Mouse (Mus musculus): ENCODE data around the gene Izumo1. TPM values are rescaled to one million over a fixed set of nuclear protein-coding genes. Genes with fewer than 3 reads are reported as not detected.
"Not testable (repeated sequence)": the region's sequence is repeated elsewhere in the genome, so short reads cannot be mapped to it uniquely, and the experiment has no call there.

Izumo1 gene
- polyA plus RNA-seq, 1 experiment from 2014 or later = 0.08 TPM

DNA sequence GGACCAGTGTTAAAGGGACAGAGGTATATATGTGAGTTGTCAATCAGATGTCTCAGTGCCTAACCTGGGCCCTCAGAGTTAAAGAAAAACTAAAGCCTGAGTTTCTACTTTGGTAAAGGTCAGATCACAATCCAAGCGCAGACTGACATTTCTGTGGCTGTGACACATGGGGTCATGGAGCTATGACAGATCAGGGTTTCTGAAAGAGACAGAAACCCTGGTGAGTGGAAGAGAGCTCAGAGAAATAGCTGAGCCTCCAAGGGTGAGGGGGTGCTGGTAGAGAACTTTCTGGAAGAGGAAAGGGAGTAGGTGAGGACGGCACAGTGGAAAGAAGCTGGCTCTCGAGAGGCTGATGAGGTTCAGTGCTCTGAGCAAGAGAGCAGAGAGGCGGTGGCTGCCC lies 25.1 kb downstream of the Izumo1 start:
- H3K27me3 ChIP-seq = no peaks in the 10 kb centered on the region
- no peaks in the 10 kb centered on the region for H3K36me3 ChIP-seq
- no peak overlapping the region for H3K4me3 ChIP-seq
- ATAC-seq (ENCODE audit: low FRiP score, low read depth) = no peak
- H3K9me3 ChIP-seq = no peaks in the 10 kb centered on the region
- peaks cover 28% of the 10 kb centered on the region for H3K4me1 ChIP-seq (replicated peaks)
- H3K27ac ChIP-seq (replicated peaks) = no peak overlapping the region
- no peak overlapping the region for H3K9ac ChIP-seq
- H3K4me2 ChIP-seq = no peak overlapping the region
- 88% methylated on average over 4 of the region's 4 CpGs for WGBS

DNA sequence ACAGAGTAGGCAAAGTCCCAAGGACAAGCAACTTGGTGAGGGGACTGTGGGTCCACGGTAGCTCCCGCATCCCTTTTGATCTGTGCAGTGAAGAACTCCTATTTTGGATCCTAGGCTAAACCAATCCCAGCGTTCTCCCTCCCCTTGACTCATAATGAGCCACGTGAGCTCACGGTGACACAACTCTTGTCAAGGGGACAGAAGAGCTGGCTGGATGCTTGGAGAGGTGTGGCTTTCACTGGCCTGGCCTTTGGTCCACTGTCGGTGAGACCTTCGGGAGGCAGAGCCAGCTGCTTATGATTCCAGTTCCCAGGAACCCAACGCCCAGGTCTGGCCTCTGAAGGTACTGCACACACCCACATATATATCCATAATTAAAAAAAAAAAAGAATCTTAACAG lies 27.7 kb downstream of the Izumo1 start:
- Histone ChIP-seq H3K27ac (replicated peaks) (no peak overlapping the region), H3K4me3 (no peak overlapping the region), H3K27me3 (no peaks in the 10 kb centered on the region), H3K36me3 (no peaks in the 10 kb centered on the region), H3K4me2 (no peak overlapping the region), H3K9me3 (no peaks in the 10 kb centered on the region), H3K9ac (no peak overlapping the region), H3K4me1 (replicated peaks) (peaks cover 9% of the 10 kb centered on the region)
- 82% methylated on average over 8 of the region's 8 CpGs for WGBS
- ATAC-seq (ENCODE audit: low FRiP score, low read depth) = no peak

DNA sequence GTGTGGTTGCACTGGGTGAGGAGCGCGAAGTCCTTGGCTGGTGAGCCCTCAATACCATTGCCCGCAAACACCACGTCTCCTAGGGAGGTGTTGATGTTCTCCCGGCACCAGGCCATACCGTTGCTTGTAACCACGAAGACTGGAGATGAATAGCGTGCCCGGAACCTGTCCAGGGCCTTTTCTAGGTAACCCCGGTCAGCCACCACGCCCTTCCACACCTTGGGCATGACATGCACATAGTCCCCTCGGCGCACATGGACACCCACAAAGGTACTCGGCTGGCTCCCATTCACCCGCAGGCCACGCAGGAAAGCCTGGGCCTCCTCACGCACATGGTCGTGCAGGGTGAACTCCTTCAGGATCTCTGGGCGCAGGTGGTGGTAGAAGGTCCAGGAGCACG lies 28.9 kb downstream of the Izumo1 start:
- not testable (repeated sequence) for H3K27me3 ChIP-seq; ATAC-seq (ENCODE audit: low FRiP score, low read depth)

GRCm38 (mm10) chr7:45654424-45655047 lies 32.9 kb downstream of the Izumo1 start:
- Histone ChIP-seq H3K4me2 (peak overlapping the region; percentile 35), H3K36me3 (no peaks in the 10 kb centered on the region), H3K27me3 (no peaks in the 10 kb centered on the region), H3K4me1 (replicated peaks) (peaks cover 5% of the 10 kb centered on the region; the same call in 1 of the 2 replicates), H3K4me3 (0 out of 2 replicates have a peak overlapping the region, but pooled peaks have one; percentile 4), H3K27ac (replicated peaks) (no peak overlapping the region), H3K9me3 (no peaks in the 10 kb centered on the region), H3K9ac (no peak overlapping the region)
- WGBS = 29% methylated on average over 17 of the region's 17 CpGs
- peak; percentile 56 for ATAC-seq (ENCODE audit: low FRiP score, low read depth)

More for the DNA sequence above, 28.9 kb downstream of the Izumo1 start:
- 93% methylated on average over 20 of the region's 20 CpGs for WGBS
- not testable (repeated sequence) for H3K36me3 ChIP-seq; H3K4me2 ChIP-seq; H3K9ac ChIP-seq; H3K9me3 ChIP-seq; H3K27ac ChIP-seq (replicated peaks); H3K4me3 ChIP-seq; H3K4me1 ChIP-seq (replicated peaks)

GRCm38 (mm10) chr7:45660746-45661478 lies 39.3 kb downstream of the Izumo1 start:
- H3K27ac ChIP-seq (replicated peaks) = no peak overlapping the region
- H3K4me3 ChIP-seq = no peak overlapping the region
- no peaks in the 10 kb centered on the region for H3K4me1 ChIP-seq (replicated peaks)
- no peaks in the 10 kb centered on the region for H3K27me3 ChIP-seq
- no peak overlapping the region for H3K4me2 ChIP-seq
- ATAC-seq (ENCODE audit: low FRiP score, low read depth) = no peak
- no peak overlapping the region for H3K9ac ChIP-seq
- H3K36me3 ChIP-seq = no peaks in the 10 kb centered on the region
- WGBS = 85% methylated on average over 11 of the region's 11 CpGs
- no peaks in the 10 kb centered on the region for H3K9me3 ChIP-seq

DNA sequence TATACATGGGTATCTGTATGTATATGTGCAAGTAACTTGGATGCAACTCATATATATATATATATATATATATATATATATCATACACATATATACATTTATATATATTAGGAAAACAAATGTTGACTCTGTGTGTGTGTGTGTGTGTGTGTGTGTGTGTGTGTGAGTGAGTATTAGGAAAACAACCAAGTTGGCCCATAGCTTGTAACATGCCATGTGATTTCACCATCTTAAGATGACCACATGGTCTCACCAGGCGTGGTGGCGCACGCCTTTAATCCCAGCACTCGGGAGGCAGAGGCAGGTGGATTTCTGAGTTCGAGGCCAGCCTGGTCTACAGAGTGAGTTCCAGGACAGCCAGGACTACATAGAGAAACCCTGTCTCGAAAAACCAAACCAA lies 40.1 kb downstream of the Izumo1 start:
- not testable (repeated sequence) for ATAC-seq (ENCODE audit: low FRiP score, low read depth); H3K9me3 ChIP-seq; H3K4me1 ChIP-seq (replicated peaks); H3K4me3 ChIP-seq; H3K36me3 ChIP-seq; H3K27me3 ChIP-seq; H3K4me2 ChIP-seq; H3K9ac ChIP-seq; H3K27ac ChIP-seq (replicated peaks)
- WGBS = 90% methylated on average over 6 of the region's 6 CpGs

- ATAC-seq (ENCODE audit: low FRiP score, low read depth) = no peak
- WGBS = 65% methylated on average over 13 of the region's 13 CpGs
Observed at GRCm38 (mm10) chr7:45665303-45666138, 43.9 kb downstream of the Izumo1 start.

GRCm38 (mm10) chr7:45666161-45666560 lies 44.5 kb downstream of the Izumo1 start, which contains the start of gene Fut2:
TSS of gene Fut2 (minus strand) at chr7:45666394.
- Histone ChIP-seq H3K4me2 (no peak within 1 kb of the TSS), H3K4me3 (no peak within 1 kb of the TSS), H3K27me3 (no peaks in the 10 kb centered on the region), H3K9ac (no peak within 1 kb of the TSS), H3K9me3 (no peaks in the 10 kb centered on the region), H3K4me1 (replicated peaks) (no peaks in the 10 kb centered on the region), H3K27ac (replicated peaks) (no peak within 1 kb of the TSS), H3K36me3 (no peaks in the 10 kb centered on the region)
- no peak for ATAC-seq (ENCODE audit: low FRiP score, low read depth)
- 85% methylated on average over 7 of the region's 7 CpGs for WGBS

More at GRCm38 (mm10) chr7:45665303-45666138, 43.9 kb downstream of the Izumo1 start:
- Histone ChIP-seq H3K36me3 (no peaks in the 10 kb centered on the region), H3K4me2 (no peak overlapping the region), H3K4me1 (replicated peaks) (no peaks in the 10 kb centered on the region), H3K4me3 (no peak overlapping the region), H3K9me3 (no peaks in the 10 kb centered on the region), H3K9ac (no peak overlapping the region), H3K27ac (replicated peaks) (no peak overlapping the region), H3K27me3 (no peaks in the 10 kb centered on the region)

DNA sequence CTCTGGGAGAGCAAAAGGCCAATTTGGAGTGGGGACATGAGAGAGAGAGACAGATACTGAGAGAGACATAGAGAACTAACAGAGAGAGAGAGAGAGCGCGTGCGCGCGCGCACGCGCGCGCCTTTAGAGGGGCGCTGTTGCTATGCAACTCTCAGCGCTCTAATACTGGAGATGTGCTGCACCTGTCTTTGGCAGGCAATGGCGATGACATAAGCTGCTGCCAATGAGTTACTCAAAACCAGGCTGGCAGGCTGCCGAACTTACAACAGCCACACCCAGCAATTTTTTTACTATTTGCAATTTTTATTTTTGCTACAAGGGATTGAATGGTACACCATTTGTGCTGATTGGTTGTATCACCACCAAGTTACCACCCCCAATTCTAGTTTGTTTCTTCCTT lies 46.1 kb downstream of the Izumo1 start:
- Histone ChIP-seq H3K4me3 (no peak overlapping the region), H3K9ac (no peak overlapping the region), H3K36me3 (no peaks in the 10 kb centered on the region), H3K4me1 (replicated peaks) (no peaks in the 10 kb centered on the region), H3K27me3 (no peaks in the 10 kb centered on the region), H3K27ac (replicated peaks) (no peak overlapping the region), H3K4me2 (no peak overlapping the region), H3K9me3 (no peaks in the 10 kb centered on the region)
- 66% methylated on average over 14 of the region's 14 CpGs for WGBS
- ATAC-seq (ENCODE audit: low FRiP score, low read depth) = no peak

DNA sequence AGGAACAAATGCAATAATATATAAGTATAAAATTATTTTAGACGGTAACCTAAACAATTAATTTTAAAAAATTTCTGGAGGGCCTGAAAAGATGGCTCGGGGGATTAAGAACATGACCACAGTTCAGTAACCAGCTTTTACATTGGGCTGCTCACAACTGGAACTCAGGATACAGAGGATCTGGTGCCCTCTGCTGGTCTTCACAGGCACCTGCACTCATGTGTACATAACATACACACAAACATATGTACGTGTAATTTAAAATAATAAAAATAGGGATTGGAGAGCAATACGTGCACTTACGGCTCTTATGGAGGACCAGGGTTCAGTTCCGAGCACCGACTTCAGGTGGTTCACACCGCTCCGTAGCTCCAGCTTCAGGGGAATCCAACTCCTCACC lies 47.3 kb downstream of the Izumo1 start:
- no peak overlapping the region for H3K27ac ChIP-seq (replicated peaks)
- H3K9me3 ChIP-seq = no peaks in the 10 kb centered on the region
- no peaks in the 10 kb centered on the region for H3K4me1 ChIP-seq (replicated peaks)
- H3K27me3 ChIP-seq = no peaks in the 10 kb centered on the region
- no peaks in the 10 kb centered on the region for H3K36me3 ChIP-seq
- WGBS = 98% methylated on average over 9 of the region's 9 CpGs
- no peak overlapping the region for H3K9ac ChIP-seq
- H3K4me2 ChIP-seq = no peak overlapping the region
- ATAC-seq (ENCODE audit: low FRiP score, low read depth) = no peak
- H3K4me3 ChIP-seq = no peak overlapping the region

GRCm38 (mm10) chr7:45677627-45678295 lies 56.1 kb downstream of the Izumo1 start:
- no peak overlapping the region for H3K9ac ChIP-seq
- no peaks in the 10 kb centered on the region for H3K27me3 ChIP-seq
- no peak overlapping the region for H3K4me3 ChIP-seq
- no peak overlapping the region for H3K27ac ChIP-seq (replicated peaks)
- H3K9me3 ChIP-seq = no peaks in the 10 kb centered on the region
- H3K4me1 ChIP-seq (replicated peaks) = peaks cover 3% of the 10 kb centered on the region; the same call in 1 of the 2 replicates
- WGBS = 82% methylated on average over 7 of the region's 7 CpGs
- H3K4me2 ChIP-seq = no peak overlapping the region
- no peaks in the 10 kb centered on the region for H3K36me3 ChIP-seq
- ATAC-seq (ENCODE audit: low FRiP score, low read depth) = no peak
